18 mouse cellular contexts compared by ENCODE assay signal in genomic region chr14:30078115-30078808, GRCm38 (mm10).
DNase-seq lines count a peak whose midpoint lies in the region.
"Had no signal": no experiment of that assay in that cellular context is flagged by ENCODE, and none has a peak within 500 bp of the region (broad histone marks: within the 10 kb centered on the region; RNA-seq: fewer than 3 reads in every experiment).

No protein-coding gene starts in this region.

- no peak overlapping the region for H3K27ac ChIP-seq in embryonic facial prominence, embryonic 10.5 days (replicated peaks)
- H3K27ac ChIP-seq in heart, embryonic 10.5 days: no peak overlapping the region
- H3K27ac ChIP-seq: hindbrain, embryonic 10.5 days; liver, embryonic 12.5 days; midbrain, embryonic 10.5 days had no signal

- 0 out of 2 replicates have a peak, but pooled peaks cover 3% of the 10 kb centered on the region for H3K4me1 ChIP-seq in embryonic facial prominence, embryonic 10.5 days
- H3K4me1 ChIP-seq in heart, embryonic 10.5 days: no peaks in the 10 kb centered on the region
- H3K4me1 ChIP-seq: liver, embryonic 12.5 days; midbrain, embryonic 10.5 days had no signal

- WGBS in embryonic facial prominence, embryonic 10.5 days: 76% methylated on average over 15 of the region's 15 CpGs
- WGBS in heart, embryonic 10.5 days: 77% methylated on average over 15 of the region's 15 CpGs

- H3K9me3 ChIP-seq in embryonic facial prominence, embryonic 10.5 days: no peaks in the 10 kb centered on the region
- no peaks in the 10 kb centered on the region for H3K9me3 ChIP-seq in heart, embryonic 10.5 days
- H3K9me3 ChIP-seq: G1E; hindbrain, embryonic 10.5 days; liver, embryonic 12.5 days had no signal

- H3K4me3 ChIP-seq in embryonic facial prominence, embryonic 10.5 days: no peak overlapping the region
- H3K4me3 ChIP-seq in heart, embryonic 10.5 days: no peak overlapping the region
- H3K4me3 ChIP-seq: hindbrain, embryonic 10.5 days; liver, embryonic 12.5 days; midbrain, embryonic 10.5 days had no signal

- H3K36me3 ChIP-seq in embryonic facial prominence, embryonic 10.5 days (replicated peaks): no peaks in the 10 kb centered on the region
- peaks cover 41% of the 10 kb centered on the region for H3K36me3 ChIP-seq in heart, embryonic 10.5 days
- H3K36me3 ChIP-seq: G1E; hindbrain, embryonic 10.5 days; liver, embryonic 12.5 days; midbrain, embryonic 10.5 days had no signal

- DNase-seq in cerebellum, postnatal 10 days: peak; percentile 43 to 58
- DNase-seq in cerebellum, adult 9-10 months: no peak
- peak; percentile 10 for DNase-seq in embryonic facial prominence, embryonic 10.5 days (ENCODE audit: low spot score)
- peak; percentile 83 for DNase-seq in kidney, adult 9 months
- peak; percentile 69 to 80 for DNase-seq in kidney, postnatal 36 days
- no peak for DNase-seq in neural tube, embryonic 10.5 days (ENCODE audit: extremely low spot score, low spot score)
- DNase-seq in heart, embryonic 10.5 days (ENCODE audit: low spot score): no peak
- no peak for DNase-seq in adrenal gland, adult 2 months
- DNase-seq: adrenal gland, postnatal 10 days; cerebellum, adult 8-10 months; heart, adult 11 months; lung, embryonic 14.5 days; lung, postnatal 4 days; thymus, adult 18-20 months had no signal

- no peaks in the 10 kb centered on the region for H3K27me3 ChIP-seq in embryonic facial prominence, embryonic 10.5 days (replicated peaks; ENCODE audit: low read depth, poor library complexity, severe bottlenecking)
- H3K27me3 ChIP-seq in heart, embryonic 10.5 days (ENCODE audit: insufficient read depth, poor library complexity, severe bottlenecking): no peaks in the 10 kb centered on the region
- H3K27me3 ChIP-seq: liver, embryonic 12.5 days had no signal

Comparison
In these comparisons a context has a peak if more than half of its experiments do, and no peak if none do; other contexts are left out.
1. DNase-seq: peak in cerebellum, postnatal 10 days (2 of 2), embryonic facial prominence, embryonic 10.5 days (single experiment), kidney, adult 9 months (single experiment) and kidney, postnatal 36 days (2 of 2); none in cerebellum, adult 9-10 months (single experiment), neural tube, embryonic 10.5 days (single experiment), heart, embryonic 10.5 days (single experiment) and adrenal gland, adult 2 months (single experiment).